Mouse (Mus musculus) cerebral cortex, adult 2 months (tissue): Measurements from ENCODE around the gene Ctsc.

Experiments
- WGBS: fragments of 180-500 bp; shearing (Covaris S2); methylation state at CpG from one replicate; pipeline ENCODE4 v1.1.7; 2018; 5-methylcytosine and 5-hydroxymethylcytosine counted together

Ctsc gene

DNA sequence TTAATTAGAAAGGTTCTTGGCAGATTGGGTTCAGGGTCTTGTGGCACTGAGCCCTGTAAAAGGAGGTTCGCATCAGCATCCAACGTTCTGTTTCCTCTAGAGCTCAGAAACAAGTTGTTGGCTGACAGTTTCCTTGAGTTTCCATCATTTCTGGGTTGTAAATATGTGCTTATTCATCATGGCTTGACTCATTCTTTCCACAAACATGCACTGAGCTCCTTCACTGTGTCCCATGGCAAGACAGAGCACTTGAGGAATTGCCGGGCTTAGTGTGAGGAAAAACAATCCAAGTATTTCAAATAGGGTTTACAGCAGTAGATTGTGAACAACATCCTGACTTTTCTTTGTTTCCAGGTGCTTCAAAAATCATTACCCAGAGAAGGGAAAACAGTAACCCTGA lies 28.8 kb downstream of the Ctsc start:
- 69% methylated on average over 3 of the region's 3 CpGs for WGBS

GRCm38 (mm10) chr7:88310398-88311180 lies 32.7 kb downstream of the Ctsc start:
- WGBS: 85% methylated on average over 3 of the region's 3 CpGs

DNA sequence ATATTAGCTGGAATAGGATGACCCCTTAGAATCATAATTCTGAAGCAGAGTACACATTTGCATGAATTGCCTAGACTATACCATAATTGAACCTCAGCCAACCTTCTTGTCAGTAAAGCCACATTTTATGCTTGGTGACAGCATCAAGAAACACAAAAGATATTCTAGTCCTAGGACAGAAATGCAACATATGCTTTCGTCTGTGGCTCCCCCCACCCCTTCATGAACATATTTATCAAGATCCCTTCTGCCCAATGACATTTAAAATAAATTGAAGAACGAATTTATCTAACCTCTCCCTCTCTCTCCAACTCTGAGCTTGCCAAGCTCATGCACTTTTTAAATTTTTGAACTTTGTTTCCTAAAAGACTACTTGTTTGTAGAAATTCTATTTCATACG lies 38.5 kb downstream of the Ctsc start:
- WGBS: 71% methylated on average over 3 of the region's 3 CpGs

DNA sequence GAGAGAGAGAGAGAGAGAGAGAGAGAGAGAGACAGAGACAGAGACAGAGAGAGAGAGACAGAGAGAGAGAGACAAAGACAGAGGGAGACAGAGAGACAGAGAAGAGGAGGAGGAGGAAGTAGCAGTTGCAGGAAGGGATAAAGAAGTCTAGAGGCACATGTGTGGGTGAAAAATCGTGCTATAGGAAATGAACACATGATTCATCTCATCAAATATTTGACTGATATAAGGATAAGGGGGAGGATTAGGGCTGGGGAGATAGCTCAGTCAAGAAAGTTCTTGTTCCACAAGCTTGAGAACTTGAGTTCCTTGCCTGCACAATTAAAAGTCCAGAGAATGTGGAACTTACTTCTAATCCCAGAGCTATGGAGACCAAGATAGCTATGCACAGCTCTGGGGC lies 40.6 kb downstream of the Ctsc start:
- 47% methylated on average over 1 of the region's 1 CpGs for WGBS

DNA sequence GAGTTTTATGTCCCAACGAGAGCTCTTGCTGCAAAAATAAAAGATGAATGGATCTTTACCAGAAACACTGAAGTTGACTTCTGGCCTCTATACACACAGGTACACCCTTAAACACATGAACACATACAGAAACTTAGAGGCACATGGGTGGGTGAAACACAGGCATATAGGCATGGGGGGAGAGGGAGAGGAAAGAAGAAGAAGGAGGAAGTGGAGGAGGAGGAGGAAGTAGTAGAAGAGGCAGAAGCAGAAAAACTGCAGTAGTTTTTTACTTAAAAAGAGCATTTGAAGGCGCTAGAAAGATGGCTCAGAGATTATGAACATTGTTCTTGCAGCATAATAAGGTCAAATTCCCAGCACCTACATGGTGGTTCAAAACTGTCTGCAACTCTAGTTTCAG lies 41.0 kb downstream of the Ctsc start:
- WGBS: 87% methylated on average over 2 of the region's 2 CpGs

DNA sequence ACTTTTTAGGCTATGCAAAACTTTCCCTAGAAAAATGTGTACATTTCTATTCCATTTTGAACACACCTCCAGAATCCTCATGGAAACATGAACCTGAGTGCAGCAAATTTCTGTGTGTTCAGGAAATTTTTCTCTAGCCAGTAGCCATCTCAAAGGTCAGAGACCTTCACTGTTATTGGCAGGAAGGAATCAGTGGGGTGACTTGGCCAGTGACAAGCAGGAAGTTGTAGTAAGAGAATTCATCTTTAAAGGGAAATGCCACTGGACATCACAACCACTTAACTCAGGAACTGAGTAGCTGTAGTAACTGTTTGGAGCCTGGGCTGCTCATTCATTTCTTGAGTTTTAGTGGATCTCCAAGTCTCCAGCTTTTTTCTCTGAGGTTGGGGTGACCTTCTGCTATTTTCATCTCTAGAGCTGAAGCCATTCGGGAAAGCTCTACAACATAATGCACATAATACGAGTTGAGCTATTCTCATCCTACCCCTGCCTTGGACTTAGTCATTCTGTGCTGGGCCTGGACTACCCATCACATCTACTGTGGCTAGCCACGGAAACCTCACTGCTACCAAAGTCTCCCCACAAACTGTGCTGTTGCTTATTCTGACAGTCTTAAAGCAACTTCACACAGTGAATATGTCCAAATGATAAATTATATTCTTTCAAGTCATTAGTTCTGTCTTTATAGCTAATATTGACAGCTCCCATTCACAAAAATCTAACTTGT lies 41.7 kb downstream of the Ctsc start:
- 78% methylated on average over 3 of the region's 3 CpGs for WGBS

GRCm38 (mm10) chr7:88320628-88321336 lies 42.9 kb downstream of the Ctsc start:
- WGBS: 39% methylated on average over 12 of the region's 12 CpGs

GRCm38 (mm10) chr7:88322431-88322830 lies 44.5 kb downstream of the Ctsc start:
- 93% methylated on average over 2 of the region's 2 CpGs for WGBS

- WGBS: 62% methylated on average over 1 of the region's 1 CpGs
These were observed 68.2 kb downstream of the Ctsc start for GRCm38 (mm10) chr7:88346035-88346434.

- WGBS: 47% methylated on average over 4 of the region's 4 CpGs
These were observed 79.2 kb downstream of the Ctsc start for GRCm38 (mm10) chr7:88356871-88357776.

- WGBS: 76% methylated on average over 7 of the region's 7 CpGs
These were observed 80.4 kb downstream of the Ctsc start for GRCm38 (mm10) chr7:88358042-88358878.
